Mouse (Mus musculus): Measurements from ENCODE around the gene Tulp1.

GRCm38 (mm10) chr17:28368449-28368848 is 3.4 kb upstream of the Tulp1 start:
- TF ChIP-seq CTCF (conservative IDR thresholded peaks at IDR 0.05; ENCODE audit: insufficient read depth, insufficient read length, low read depth, low read length), result peak; percentile 87
- no peak for TF ChIP-seq POLR2A (IDR thresholded peaks at IDR 0.05; ENCODE audit: low read depth, low read length)

Measured in kidney, adult 2 months (tissue).